Mouse (Mus musculus): Measurements from ENCODE around the gene Spr. TPM values are rescaled to one million over a fixed set of nuclear protein-coding genes. Genes with fewer than 3 reads are reported as not detected.
"Not testable (repeated sequence)": the region's sequence is repeated elsewhere in the genome, so short reads cannot be mapped to it uniquely, and the experiment has no call there.

Spr gene
- total RNA-seq, 4 experiments from 2014 or later, result 39.2 to 56.1 (median 48.4) TPM

GRCm38 (mm10) chr6:85132237-85132636 is 5.3 kb downstream of the Spr start:
- not testable (repeated sequence) for DNase-seq (ENCODE audit: low spot score in 2 of 2)

DNA sequence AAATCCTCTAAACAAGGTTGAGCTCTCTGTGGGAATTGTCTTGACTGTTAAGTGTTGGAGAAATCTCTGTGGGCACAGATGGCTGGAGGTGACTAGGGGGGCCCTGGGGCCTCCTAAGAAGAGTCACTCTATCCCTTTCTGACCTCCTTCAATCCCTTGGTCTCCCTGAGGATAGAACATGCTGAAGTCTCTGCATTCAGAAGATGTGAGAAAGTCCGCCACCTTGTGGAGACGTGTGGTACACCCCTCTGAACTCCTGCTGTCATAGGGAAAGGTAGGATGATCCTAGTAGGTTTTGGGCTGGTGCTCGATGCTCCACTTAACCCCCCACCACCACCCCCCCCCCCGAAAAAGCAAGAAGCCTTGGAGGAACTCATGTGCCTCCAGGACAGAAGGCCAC is 5.9 kb downstream of the Spr start:
- peak; percentile 37 to 71 for DNase-seq (ENCODE audit: low spot score in 2 of 2)

DNA sequence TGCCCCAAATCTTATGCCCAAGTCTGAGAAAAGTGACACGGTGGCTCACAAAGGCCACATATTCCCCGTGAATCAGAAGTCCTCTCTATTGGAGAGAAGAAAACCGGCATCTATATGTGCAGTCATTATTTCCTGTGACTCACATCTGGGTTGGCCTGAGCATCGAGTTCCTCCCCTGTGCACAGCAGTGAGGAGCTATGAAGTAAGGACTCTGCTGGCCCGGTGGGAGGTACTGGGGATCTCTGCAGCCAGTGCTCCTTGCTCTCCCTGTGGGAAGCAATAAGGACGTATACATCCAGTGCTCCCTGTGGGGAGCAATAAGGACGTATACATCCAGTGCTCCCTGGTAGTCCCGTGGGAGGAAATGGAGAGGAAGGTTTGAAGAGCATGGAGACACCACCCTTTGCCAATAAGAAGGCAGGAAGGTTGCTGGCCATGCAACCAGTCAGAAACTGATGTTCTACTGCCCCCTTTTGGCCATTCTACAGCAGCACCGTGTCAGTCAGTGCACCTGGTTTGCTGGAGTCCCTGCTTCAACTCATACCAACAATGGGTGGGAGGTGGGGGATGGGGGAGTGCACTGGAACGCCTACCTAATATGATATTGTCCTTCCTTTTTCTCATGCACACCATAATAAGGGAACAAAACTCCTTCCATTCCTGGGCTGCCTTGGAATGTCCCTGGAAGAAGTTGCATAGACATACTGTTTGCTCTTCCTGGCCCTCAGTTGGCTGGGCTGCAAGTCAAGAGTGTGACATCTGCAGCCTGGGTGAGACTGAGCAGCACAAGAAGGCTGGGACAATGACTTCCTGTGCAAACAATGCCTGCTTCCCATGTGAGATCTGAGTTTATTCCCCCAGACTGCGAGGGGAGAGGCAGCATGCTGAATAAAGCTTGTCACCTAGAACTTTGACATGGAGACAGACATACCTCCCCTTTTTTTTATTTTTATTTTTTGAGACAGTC is 19.7 kb downstream of the Spr start:
- peak; percentile 35 to 59 for DNase-seq (ENCODE audit: low spot score in 2 of 2)

DNA sequence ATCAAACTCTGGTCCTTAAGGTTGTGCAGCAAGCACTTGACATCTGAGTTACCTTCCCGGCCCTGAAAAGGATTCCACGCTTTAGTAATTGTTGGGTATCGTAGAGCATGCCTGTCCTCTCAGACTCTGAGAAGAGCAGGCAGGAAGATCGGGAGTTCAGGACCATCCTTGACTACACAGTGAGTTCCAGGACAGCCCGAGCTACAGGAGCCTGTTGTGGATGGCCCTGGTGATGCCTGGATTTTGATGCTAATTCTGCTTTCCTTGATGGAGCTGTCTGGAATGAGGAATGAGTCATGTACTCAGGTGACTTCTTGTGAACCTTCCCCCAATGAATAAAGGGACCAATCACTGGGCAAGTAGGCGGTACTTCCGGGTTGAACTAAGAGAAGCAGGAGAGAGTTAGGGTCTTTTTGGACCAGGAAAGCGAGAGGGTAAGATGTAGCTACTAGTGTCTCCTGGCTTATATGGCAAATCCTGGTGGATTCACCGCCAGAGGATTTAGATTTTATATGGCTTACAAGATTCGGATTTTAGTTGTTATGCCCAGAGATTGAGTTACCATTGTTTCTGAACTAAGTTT is 32.4 kb downstream of the Spr start:
- DNase-seq (ENCODE audit: low spot score in 2 of 2), result no peak

DNA sequence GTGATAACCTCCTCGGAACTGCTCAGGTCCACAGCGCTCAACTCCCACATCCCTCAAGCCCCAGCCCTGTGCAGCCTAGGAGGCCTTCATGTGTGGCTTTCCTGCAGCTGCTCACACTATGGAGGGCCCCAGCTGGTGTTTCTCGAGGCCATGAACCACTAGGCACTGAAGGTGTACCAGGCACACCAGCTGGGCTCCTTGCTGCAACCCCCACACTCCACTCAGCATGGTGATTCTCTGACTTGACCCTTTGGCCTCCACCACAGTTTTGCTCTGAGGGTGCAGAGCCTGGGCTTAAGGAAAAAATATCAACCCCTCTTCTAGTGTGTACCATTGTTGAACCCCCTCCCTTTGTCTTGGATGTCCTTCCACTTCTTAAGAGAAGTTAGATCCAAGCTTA is 34.2 kb downstream of the Spr start:
- no peak for DNase-seq (ENCODE audit: low spot score in 2 of 2)

DNA sequence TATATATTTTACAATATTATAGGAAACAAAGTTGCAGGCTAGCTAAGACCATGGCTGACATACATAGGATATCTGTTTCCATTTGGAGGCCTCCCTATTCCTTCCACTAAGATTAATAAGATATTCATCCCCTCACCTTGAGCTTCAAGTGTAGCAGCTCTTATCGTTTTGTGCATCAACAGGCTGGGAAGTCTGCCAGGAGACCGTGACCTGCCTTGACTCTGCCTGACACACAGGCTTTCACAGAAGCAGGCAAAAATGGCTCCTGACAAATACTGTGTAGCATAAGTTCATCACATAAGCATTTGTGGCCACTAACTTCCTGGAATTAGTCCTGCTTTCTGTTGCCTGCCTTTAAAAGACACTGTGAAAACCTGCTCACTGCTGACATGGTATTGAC is 41.1 kb downstream of the Spr start:
- DNase-seq (ENCODE audit: low spot score in 2 of 2), result no peak

DNA sequence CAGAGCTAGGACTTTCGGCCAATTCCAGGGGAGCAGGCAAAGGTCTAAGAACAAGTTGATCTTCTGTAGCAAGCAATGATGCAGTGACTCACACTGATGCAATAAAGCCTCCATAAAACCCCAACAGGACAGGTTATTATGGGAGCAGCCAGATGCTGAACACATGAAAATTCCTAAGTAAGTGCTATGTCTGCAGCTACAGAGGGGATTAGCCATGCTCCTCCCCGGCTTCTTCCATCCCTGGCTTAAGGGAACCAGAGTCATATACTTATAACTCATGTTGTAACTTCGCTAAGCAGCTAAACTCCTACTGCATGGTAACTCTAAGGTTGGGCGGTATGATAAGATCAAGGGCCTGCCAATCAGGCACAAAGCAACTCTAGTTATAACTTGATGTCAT is 50.1 kb downstream of the Spr start:
- no peak for DNase-seq (ENCODE audit: low spot score in 2 of 2)

DNA sequence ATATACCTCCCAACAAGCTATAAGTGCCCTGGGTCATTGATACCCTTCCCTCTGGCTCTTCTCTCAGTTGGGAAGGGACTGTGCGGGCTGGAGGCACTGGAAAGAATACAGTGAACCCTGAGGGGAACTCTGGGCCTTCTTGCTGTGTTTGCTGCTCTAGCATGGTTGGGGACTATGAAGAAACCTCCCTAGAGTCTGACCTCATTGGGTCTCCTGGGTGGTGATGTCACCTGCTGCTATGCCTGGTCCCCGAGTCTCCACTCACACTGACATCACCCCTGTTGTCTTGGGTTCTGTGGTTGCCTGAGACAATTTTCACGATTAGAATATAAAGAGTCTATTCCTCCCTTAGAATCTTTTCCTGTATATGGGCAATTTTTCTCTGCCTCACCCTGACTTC is 50.9 kb downstream of the Spr start:
- DNase-seq (ENCODE audit: low spot score in 2 of 2), result no peak

Other genes starting within 250 kb of the Spr start
- gene Exoc6b, start 68.3 kb downstream of the Spr start, total RNA-seq (2022), result 100 to 1,000 TPM; 113 to 138 (median 123) TPM
- 10 to 100 TPM; 15.0 to 22.5 (median 17.5) TPM for gene Emx1, start 49.7 kb upstream of the Spr start, total RNA-seq (2022)
- gene Sfxn5, start 195.7 kb upstream of the Spr start, total RNA-seq (2022), result 100 to 1,000 TPM; 176 to 205 (median 188) TPM
- gene Rab11fip5, start 236.9 kb upstream of the Spr start, total RNA-seq (2022), result 10 to 100 TPM; 62.8 to 68.1 (median 65.7) TPM